Mouse (Mus musculus) heart, postnatal 10 days (tissue): ENCODE results near the gene Tmc2. TPM values are rescaled to one million over a fixed set of nuclear protein-coding genes. Genes with fewer than 3 reads are reported as not detected.

Experiments
- DNase-seq, 2 experiments: peaks; one replicate each; pipeline ENCODE4 v3.0.0; 2021
- intact Hi-C: fragments of 180-260 bp; cut with DNase I; formaldehyde crosslinking; loops from one replicate; pipeline ENCODE4 v1.15.1; 2025
- total RNA-seq, 2 experiments: library from RNA; stranded (reverse); gene quantifications; 2 replicates each; pipeline ENCODE4 v1.2.3; 2021

Tmc2 gene
- total RNA-seq: not detected

DNA sequence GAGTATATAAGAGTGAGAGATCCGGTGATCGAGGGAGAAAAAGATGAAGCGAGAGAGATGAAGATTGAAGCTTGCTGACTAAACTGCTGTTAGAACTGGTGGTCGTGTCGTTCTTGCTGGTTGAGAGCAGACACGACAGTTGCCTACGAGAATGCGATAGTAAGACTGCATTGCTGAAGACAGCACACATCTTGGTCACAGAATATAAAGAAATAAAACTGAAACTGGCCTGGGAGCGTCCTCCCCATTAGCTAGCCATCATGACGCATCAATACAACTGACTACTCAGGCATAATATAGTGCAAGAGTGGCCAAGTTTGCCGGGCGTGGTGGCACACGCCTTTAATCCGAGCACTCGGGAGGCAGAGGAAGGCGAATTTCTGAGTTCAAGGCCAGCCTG, at the start of gene Tmc2:
TSS of gene Tmc2 (plus strand) at position 301 of the 400 bp plus-strand sequence.
- no peak for DNase-seq
- intact Hi-C loops: no loop called here

GRCm38 (mm10) chr2:130146089-130146668, 48.8 kb upstream of the Tmc2 start:
- DNase-seq: no peak
- intact Hi-C loops: no loop called here

DNA sequence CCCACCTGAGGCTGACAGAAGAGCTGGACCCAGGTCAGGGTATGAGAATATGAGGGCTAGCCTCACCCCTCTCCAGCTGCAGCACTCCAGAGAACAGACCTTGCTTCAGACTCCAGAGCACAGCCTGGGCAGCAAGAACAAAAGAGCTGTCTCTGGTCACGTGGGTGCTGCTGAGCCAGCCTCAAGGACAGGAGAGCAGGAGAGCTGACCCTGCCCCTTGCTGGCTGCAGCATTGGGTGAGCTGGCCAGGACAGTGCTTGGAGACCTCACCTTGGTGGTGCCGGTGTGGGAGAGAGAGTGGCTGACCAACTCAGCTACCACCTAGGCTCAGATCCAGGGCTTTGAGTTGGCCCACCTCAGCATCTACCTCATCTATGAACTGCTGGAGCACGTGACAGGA, 39.8 kb upstream of the Tmc2 start:
- intact Hi-C loops: no loop called here
- DNase-seq: no peak

- intact Hi-C loops: no loop called here
- DNase-seq: no peak
Observed at GRCm38 (mm10) chr2:130155851-130156250, 39.1 kb upstream of the Tmc2 start.

DNA sequence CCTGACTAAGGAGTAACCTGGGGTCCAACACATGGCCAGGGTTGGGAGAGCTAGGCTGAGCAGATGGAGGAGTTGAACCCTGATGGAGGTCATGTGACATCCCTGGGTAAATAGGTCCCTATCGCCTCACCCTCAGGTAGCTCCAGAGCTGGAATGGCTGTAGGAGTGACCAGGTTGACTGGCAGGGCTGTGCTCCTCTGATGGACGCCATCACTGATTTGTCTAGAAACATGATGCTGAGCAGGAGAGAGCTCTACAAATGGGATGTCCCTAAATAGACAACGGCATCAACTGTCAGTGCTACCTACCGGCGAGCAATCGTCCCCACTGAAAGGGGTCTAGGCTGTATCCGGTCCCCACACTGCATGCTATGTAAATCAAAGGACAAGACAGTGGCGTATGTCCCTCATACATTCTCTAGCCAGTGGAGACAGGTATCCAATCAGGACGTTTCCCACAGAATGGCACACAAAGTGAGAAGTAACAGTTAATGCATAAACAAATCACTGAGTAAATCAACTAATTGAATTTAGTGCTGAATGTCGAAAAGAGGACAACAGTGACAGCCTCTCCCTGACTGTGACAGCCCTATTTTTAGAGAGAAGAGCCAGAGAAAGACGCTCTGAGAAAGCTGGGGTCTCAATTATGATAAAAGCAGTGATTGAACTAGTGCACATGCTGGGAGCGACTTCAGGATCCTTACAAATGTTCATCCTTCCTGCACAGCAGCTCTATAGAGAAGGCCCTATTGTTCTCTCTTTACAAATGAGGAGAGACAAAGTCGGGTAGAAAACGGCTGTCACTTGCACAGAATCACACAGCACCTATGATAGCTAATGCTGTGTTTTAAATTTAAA, 37.5 kb upstream of the Tmc2 start:
- intact Hi-C loops: no loop called here
- no peak for DNase-seq

GRCm38 (mm10) chr2:130158088-130158437, 36.9 kb upstream of the Tmc2 start:
- intact Hi-C loops: no loop called here

GRCm38 (mm10) chr2:130162701-130163100, 32.3 kb upstream of the Tmc2 start:
- no peak for DNase-seq
- intact Hi-C loops: no loop called here

More at GRCm38 (mm10) chr2:130158088-130158437, 36.9 kb upstream of the Tmc2 start:
- no peak for DNase-seq

- DNase-seq: peak; percentile 35 to 48
- intact Hi-C loops: loop anchor here (2.0 kb wide), 1 partner anchor 262 kb away; no protein-coding TSS in a partner anchor
Observed at GRCm38 (mm10) chr2:130166311-130167214, 28.4 kb upstream of the Tmc2 start.

GRCm38 (mm10) chr2:130167861-130168260, 27.1 kb upstream of the Tmc2 start:
- intact Hi-C loops: loop anchor here (1.0 to 2.0 kb wide), 3 partner anchors 100 to 287 kb away; no protein-coding TSS in a partner anchor
- peak; percentile 58 to 76 for DNase-seq

- no peak for DNase-seq
- intact Hi-C loops: no loop called here
Observed at GRCm38 (mm10) chr2:130171674-130172073, 23.3 kb upstream of the Tmc2 start.

DNA sequence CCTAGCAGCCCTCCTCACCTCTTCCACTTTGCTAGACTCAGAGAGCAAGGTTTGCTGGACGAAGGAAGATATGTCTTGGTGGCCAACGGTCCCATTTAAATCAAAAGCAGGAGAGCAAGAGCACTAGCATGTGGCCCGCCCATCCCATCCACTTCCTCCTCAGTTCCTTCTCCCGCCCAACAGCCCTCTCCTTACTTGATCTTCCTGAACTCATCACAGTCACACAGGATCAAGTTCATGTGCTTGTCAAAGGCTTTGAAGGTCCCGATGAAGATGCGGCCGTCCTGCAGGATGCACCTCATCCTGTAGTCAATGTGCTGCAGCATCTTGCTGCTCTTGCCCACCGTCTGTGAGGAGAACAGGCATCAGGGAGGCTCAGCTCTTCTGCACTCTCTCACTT, 18.2 kb upstream of the Tmc2 start:
- intact Hi-C loops: loop anchor here (5.0 kb wide), 2 partner anchors 95 to 375 kb away; partner anchors contain the start of genes Nop56 and Stk35
- peak in 1 of 2 experiments; percentile 14 for DNase-seq

GRCm38 (mm10) chr2:130178381-130178705, 16.7 kb upstream of the Tmc2 start:
- no peak for DNase-seq
- intact Hi-C loops: loop anchor here (5.0 kb wide), 2 partner anchors 94 to 376 kb away; partner anchors contain the start of genes Nop56 and Stk35

DNA sequence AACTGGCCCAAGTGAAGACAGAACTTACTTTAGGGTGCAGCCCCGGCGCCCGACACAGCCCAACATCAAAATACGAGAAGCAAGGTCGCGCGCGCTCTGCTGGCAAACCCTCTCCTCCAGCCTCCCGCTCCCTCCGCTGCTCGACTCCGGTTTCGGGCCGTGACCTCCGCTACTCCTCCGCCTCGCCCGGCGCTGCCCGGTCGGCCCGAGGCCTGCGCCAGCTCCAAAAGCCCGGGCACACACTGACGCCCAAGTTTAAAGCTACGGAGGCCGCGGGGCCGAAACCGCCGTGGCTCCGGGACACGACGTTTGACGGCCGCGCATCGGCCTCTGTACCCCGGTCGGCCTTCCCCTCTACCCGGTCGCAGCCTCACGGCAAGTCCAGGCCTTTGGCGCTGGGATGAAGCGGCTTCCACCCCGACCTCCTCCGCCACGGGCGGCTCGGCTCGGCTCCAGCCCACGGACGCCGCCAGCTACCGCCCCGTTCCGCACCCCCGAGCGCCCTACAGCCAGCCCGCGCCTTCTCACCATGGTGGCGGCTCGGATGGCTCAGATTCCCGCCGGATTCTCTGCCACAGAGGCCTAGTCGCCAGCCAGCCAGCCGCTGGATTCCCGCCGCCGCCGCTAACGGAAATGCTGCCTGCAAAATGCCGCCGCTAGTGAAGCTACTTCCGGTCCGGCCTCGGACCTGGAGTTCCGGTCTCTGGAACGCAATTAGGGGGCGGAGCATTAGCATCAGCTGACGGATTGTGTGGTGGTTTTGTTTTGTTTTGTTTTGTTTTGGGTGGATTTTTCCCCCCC, 16.1 kb upstream of the Tmc2 start, which contains the start of gene Snrpb:
TSS of gene Snrpb (minus strand) at position 698 of the 801 bp plus-strand sequence.
- intact Hi-C loops: loop anchor here (5.0 kb wide), 2 partner anchors 93 to 377 kb away; partner anchors contain the start of genes Nop56 and Stk35
- peak; percentile 93 to 95 for DNase-seq

DNA sequence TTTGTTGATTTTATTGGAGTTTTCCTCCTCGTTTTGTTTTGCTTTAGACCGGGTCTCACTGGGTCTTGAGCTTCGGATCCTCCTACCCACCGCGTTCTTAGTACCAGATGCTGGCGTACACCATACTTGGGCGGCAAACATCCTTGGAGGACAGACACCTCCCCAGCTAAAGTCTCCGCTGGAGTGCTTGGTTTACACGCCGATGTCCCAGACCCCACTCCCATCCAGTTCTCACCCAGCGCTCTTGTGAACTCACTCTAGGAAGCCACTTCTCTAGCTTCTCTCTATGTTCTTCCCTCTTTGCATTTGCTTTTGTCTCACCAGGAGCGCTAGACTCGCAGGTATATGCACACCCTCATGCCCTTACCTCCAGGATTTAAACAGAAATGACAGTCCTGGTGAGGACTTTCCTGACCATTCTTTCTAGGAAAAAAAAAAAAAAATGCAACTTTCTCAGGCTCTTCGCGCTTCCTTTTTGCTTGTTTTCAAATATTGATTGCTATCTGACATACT, 15.4 kb upstream of the Tmc2 start:
- intact Hi-C loops: loop anchor here (5.0 kb wide), 2 partner anchors 93 to 377 kb away; partner anchors contain the start of genes Nop56 and Stk35
- no peak for DNase-seq

- intact Hi-C loops: no loop called here
- no peak for DNase-seq
Observed at GRCm38 (mm10) chr2:130188391-130188790, 6.6 kb upstream of the Tmc2 start.

- DNase-seq: no peak
- intact Hi-C loops: no loop called here
Observed at GRCm38 (mm10) chr2:130200961-130201360, 6.0 kb downstream of the Tmc2 start.

DNA sequence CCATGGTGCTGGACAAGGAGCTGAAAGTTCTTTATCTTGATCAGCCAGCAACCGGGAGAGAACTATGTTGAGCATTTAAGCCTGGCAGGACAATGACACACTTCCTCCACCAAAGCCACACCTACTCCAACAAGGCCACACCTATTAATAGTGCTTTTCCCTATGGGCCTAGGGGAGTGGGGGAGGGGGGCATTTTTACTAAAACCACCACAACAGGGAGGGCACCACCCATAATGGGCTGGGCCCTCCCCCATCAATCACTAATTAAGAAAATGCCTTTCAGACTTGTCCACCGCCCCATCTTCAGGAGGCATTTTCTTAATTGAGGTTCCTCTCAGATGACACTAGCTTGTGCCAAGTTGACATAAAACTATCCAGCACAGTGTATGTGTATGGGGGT, 12.4 kb downstream of the Tmc2 start:
- intact Hi-C loops: no loop called here
- DNase-seq: no peak

- intact Hi-C loops: no loop called here
- no peak for DNase-seq
Observed at GRCm38 (mm10) chr2:130207996-130208395, 13.0 kb downstream of the Tmc2 start.

DNA sequence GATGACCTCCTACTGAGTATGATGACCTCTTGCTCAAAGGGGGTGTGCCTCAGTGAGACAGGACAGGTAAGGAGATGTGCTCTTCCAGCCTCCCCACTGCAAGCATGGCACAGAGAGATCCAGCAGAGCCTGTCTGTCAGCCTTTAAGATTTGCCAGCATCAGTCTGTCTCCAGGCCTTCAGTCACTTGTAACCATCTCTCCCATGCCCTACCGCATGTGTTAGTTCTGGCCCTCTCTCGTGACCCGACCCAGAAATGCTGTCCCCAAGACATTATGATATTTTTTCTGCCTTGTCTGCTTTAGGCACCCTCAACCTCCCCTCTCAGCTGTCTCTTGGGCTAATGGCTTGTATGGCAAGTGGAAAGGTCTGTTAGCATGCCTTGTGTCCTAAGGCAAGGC, 14.6 kb downstream of the Tmc2 start:
- intact Hi-C loops: no loop called here
- no peak for DNase-seq

DNA sequence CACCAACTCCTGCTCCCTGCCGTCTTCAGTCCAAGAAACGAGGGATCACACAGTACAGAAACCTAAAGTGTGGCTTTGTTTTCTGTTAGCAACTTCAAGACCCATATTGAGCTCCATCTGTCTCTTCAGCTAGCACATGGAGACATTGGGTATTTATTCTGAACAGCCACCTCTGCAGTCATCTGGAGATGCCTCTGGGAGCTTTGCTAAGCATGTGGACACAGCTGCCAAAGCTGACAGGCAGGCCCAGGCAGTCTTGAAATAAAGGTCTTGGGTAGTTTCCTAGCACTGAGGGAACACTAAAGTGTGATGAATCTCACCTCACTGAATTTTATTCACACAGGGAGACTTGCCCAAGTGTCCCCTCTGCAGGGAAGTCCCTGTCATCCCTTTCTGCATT, 16.6 kb downstream of the Tmc2 start:
- DNase-seq: no peak
- intact Hi-C loops: no loop called here
